Mouse (Mus musculus): ENCODE measurements around the gene Dlk1. TPM values are rescaled to one million over a fixed set of nuclear protein-coding genes. Genes with fewer than 3 reads are reported as not detected.

Dlk1 gene
- total and polyA plus RNA-seq, 2 experiments from 2014 or later: 22.1 to 47.5 TPM

DNA sequence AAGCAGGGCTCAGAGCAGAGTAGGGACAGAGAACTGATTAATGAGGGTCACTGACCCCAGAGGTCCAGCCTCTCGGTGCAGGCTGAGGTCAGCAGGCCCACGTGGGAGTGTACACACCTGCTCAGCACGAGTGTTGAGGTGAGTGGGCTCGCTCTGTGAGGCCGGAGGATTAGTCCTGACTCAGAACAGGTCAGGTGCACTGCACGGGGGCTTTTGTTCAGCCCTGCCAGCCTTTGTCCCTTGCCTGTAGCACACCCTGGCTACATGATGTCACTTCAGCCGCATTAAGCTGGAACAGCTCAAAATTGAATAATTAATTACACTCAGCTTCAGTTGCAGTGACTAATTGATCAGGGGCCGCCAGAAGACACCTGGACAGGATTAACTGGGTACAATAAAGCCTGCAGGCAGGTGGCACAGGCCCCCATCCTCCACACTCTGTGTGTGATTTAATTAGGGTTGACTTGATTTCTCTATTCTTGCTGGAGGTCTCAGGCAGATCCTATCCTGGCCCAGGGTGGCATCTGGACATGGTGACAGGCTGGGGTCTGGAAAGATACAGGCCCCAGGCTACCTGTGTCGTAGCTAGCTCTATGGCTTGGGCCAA is 57.0 kb downstream of the Dlk1 start:
- DNase-seq (ENCODE audit: low spot score) (peak; percentile 48), ATAC-seq (ENCODE audit: low FRiP score) (no peak)
- H3K27ac ChIP-seq (ENCODE audit: low read depth, low read length): no peak overlapping the region
- 0 out of 2 replicates have a peak, but pooled peaks cover 3% of the 10 kb centered on the region for H3K27me3 ChIP-seq (ENCODE audit: insufficient read depth, low read length)
- H3K9ac ChIP-seq (replicated peaks; ENCODE audit: low read length, poor library complexity, severe bottlenecking): no peak overlapping the region
- H3K4me2 ChIP-seq (ENCODE audit: low read depth, low read length, poor library complexity, severe bottlenecking): no peak overlapping the region
- no peaks in the 10 kb centered on the region for H3K36me3 ChIP-seq (ENCODE audit: insufficient read depth, low read length)
- TF ChIP-seq CTCF (IDR thresholded peaks at IDR 0.05): no peak
- 28% methylated on average over 9 of the region's 9 CpGs for WGBS
- H3K9me3 ChIP-seq (ENCODE audit: low read length): no peaks in the 10 kb centered on the region
- H3K4me3 ChIP-seq (ENCODE audit: low read depth, low read length): no peak overlapping the region
- H3K4me1 ChIP-seq (ENCODE audit: insufficient read depth, low read length): peaks cover 10% of the 10 kb centered on the region; the same call in 1 of the 2 replicates

DNA sequence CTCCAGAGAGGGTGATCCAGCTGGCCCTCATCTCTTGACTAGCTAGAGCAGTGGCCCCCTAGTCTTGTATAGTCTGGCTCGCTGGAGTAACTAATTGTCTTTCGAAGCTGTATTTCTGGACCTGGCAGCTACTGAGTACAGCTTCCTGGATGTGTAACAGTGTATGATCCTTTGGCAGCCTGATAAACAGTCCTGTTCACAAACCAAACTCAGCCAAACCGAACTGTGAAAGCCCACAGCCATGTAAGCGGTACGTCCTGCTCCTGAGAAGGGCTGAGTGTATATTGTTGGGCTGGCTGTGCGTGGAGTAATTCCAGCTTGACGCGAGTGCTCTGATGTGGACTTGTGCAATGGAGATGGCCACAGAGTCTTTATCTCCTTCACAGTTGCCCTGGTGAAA is 57.6 kb downstream of the Dlk1 start:
- H3K4me1 ChIP-seq (ENCODE audit: insufficient read depth, low read length): peaks cover 10% of the 10 kb centered on the region; the same call in 1 of the 2 replicates
- TF ChIP-seq CTCF (IDR thresholded peaks at IDR 0.05): no peak
- no peak overlapping the region for H3K4me3 ChIP-seq (ENCODE audit: low read depth, low read length)
- no peaks in the 10 kb centered on the region for H3K36me3 ChIP-seq (ENCODE audit: insufficient read depth, low read length)
- no peak overlapping the region for H3K27ac ChIP-seq (ENCODE audit: low read depth, low read length)
- no peaks in the 10 kb centered on the region for H3K9me3 ChIP-seq (ENCODE audit: low read length)
- DNase-seq (ENCODE audit: low spot score): no peak
- ATAC-seq (ENCODE audit: low FRiP score): no peak
- WGBS: 80% methylated on average over 8 of the region's 8 CpGs
- 0 out of 2 replicates have a peak, but pooled peaks cover 3% of the 10 kb centered on the region for H3K27me3 ChIP-seq (ENCODE audit: insufficient read depth, low read length)
- H3K4me2 ChIP-seq (ENCODE audit: low read depth, low read length, poor library complexity, severe bottlenecking): no peak overlapping the region
- no peak overlapping the region for H3K9ac ChIP-seq (replicated peaks; ENCODE audit: low read length, poor library complexity, severe bottlenecking)

DNA sequence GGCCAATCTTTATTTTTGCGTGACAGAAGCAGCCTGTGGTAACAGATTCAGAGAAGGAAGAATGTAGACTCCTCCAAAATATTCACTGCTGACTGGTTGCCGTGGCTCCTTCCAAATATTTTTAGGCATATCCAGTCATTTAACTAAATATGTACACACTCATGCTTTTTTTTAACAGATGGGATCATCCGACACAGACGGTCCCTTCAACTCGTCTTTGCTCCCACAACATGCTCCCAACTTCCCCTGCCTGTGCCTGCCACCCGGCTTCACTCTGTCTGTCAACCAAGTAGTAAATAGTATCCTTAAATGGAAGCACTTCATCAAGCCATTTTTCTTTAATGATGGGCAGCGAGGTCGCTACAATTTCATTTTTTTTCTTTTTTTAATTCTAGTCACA is 58.8 kb downstream of the Dlk1 start:
- Histone ChIP-seq H3K36me3 (ENCODE audit: insufficient read depth, low read length) (no peaks in the 10 kb centered on the region), H3K4me3 (ENCODE audit: low read depth, low read length) (no peak overlapping the region), H3K27ac (ENCODE audit: low read depth, low read length) (no peak overlapping the region), H3K4me1 (ENCODE audit: insufficient read depth, low read length) (peaks cover 10% of the 10 kb centered on the region; the same call in 1 of the 2 replicates), H3K4me2 (ENCODE audit: low read depth, low read length, poor library complexity, severe bottlenecking) (no peak overlapping the region), H3K27me3 (ENCODE audit: insufficient read depth, low read length) (0 out of 2 replicates have a peak, but pooled peaks cover 6% of the 10 kb centered on the region), H3K9ac (replicated peaks; ENCODE audit: low read length, poor library complexity, severe bottlenecking) (no peak overlapping the region), H3K9me3 (ENCODE audit: low read length) (no peaks in the 10 kb centered on the region)
- WGBS: 91% methylated on average over 8 of the region's 8 CpGs
- ATAC-seq (ENCODE audit: low FRiP score) (no peak), DNase-seq (ENCODE audit: low spot score) (no peak)
- TF ChIP-seq CTCF (IDR thresholded peaks at IDR 0.05): no peak

DNA sequence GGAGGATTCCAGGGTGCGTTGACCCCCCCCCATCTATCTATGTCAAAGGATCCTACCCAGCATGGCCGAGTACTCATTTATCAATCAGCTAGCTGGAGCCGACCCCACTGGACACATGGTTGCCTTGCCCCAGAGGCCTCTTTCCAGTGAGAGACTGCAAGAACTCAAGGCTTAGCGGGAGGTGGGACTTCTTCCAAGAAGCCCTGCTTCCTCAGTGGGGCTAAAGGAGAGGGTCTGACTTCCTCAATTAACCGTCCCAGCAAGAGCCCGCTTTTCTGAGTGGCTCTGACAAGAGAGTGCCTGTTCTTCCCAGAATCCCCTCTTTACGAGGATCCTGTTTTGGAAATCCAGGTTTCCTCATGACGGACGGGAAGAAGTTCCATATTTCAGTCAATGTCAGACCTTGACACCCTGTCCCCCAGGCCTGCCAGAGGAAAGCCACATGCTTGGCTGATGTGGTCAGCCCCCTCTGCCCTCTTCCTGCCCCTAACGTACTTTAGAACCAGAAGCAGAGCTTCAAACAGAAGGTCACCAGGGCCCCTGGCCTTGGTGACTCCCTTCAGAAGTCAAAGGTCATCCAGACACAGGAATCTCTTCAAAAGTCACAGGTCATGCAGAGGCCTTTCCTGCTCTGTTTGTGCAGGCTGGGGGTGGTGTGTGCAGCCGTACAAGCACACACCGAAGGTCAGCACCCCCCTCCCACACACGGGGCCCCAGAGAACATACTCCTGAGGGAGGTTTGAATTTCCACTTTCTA is 59.7 kb downstream of the Dlk1 start:
- TF ChIP-seq CTCF (IDR thresholded peaks at IDR 0.05): no peak
- Histone ChIP-seq H3K9me3 (ENCODE audit: low read length) (no peaks in the 10 kb centered on the region), H3K27ac (ENCODE audit: low read depth, low read length) (no peak overlapping the region), H3K9ac (replicated peaks; ENCODE audit: low read length, poor library complexity, severe bottlenecking) (no peak overlapping the region), H3K4me2 (ENCODE audit: low read depth, low read length, poor library complexity, severe bottlenecking) (no peak overlapping the region), H3K27me3 (ENCODE audit: insufficient read depth, low read length) (0 out of 2 replicates have a peak, but pooled peaks cover 6% of the 10 kb centered on the region), H3K4me3 (ENCODE audit: low read depth, low read length) (no peak overlapping the region), H3K4me1 (ENCODE audit: insufficient read depth, low read length) (peaks cover 10% of the 10 kb centered on the region; the same call in 1 of the 2 replicates), H3K36me3 (ENCODE audit: insufficient read depth, low read length) (no peaks in the 10 kb centered on the region)
- DNase-seq (ENCODE audit: low spot score) (no peak), ATAC-seq (ENCODE audit: low FRiP score) (no peak)
- 55% methylated on average over 13 of the region's 13 CpGs for WGBS

Other genes with a start within 250 kb of the Dlk1 start
- gene Rtl1, start 147.5 kb downstream of the Dlk1 start, total RNA-seq (2014; rRNA removed): 1.3 and 1.9 TPM in 2 replicates
- 0.94 and 1.5 TPM in 2 replicates for gene Rtl1, start 147.5 kb downstream of the Dlk1 start, polyA plus RNA-seq (2015; fragmentation: Nextera tagmentation; extraction: Ambion mirVana)

All from midbrain, postnatal 0 days (tissue).